Mouse (Mus musculus) thymus, postnatal 10 days (tissue): ENCODE data around the gene Gm10570.

Experiments
- DNase-seq, 2 experiments: peaks; one replicate each; pipeline ENCODE4 v3.0.0; 2021; ENCODE audit warnings: low spot score in 2 of 2

Gene Gm10570

GRCm38 (mm10) chr4:130306796-130307630 is 1.5 kb downstream of the Gm10570 start:
- no peak for DNase-seq

GRCm38 (mm10) chr4:130304746-130305145 is 3.7 kb downstream of the Gm10570 start:
- no peak for DNase-seq

GRCm38 (mm10) chr4:130302285-130302870 is 6.1 kb downstream of the Gm10570 start:
- DNase-seq = no peak

- no peak for DNase-seq
These were observed 8.8 kb downstream of the Gm10570 start for GRCm38 (mm10) chr4:130299629-130300018.

GRCm38 (mm10) chr4:130298877-130299628 is 9.4 kb downstream of the Gm10570 start:
- no peak for DNase-seq

GRCm38 (mm10) chr4:130297123-130297529 is 11.3 kb downstream of the Gm10570 start:
- DNase-seq = no peak

GRCm38 (mm10) chr4:130296243-130296965 is 12.1 kb downstream of the Gm10570 start:
- no peak for DNase-seq

GRCm38 (mm10) chr4:130295047-130295745 is 13.3 kb downstream of the Gm10570 start:
- no peak for DNase-seq

GRCm38 (mm10) chr4:130294513-130294912 is 14.0 kb downstream of the Gm10570 start:
- DNase-seq = no peak

- DNase-seq = peak; percentile 18 to 68
These were observed 16.2 kb downstream of the Gm10570 start for GRCm38 (mm10) chr4:130292271-130292670.

GRCm38 (mm10) chr4:130289824-130290223 is 18.6 kb downstream of the Gm10570 start:
- no peak for DNase-seq

GRCm38 (mm10) chr4:130286531-130286930 is 21.9 kb downstream of the Gm10570 start:
- DNase-seq = no peak

- no peak for DNase-seq
These were observed 24.6 kb downstream of the Gm10570 start for GRCm38 (mm10) chr4:130283826-130284225.

- DNase-seq = no peak
These were observed 25.6 kb downstream of the Gm10570 start for GRCm38 (mm10) chr4:130282856-130283255.

- no peak for DNase-seq
These were observed 29.4 kb downstream of the Gm10570 start, which contains the start of gene Serinc2 for GRCm38 (mm10) chr4:130279105-130279504. Gene Serinc2 (minus strand): TSS chr4:130279205.

- DNase-seq = no peak
These were observed 31.8 kb downstream of the Gm10570 start for GRCm38 (mm10) chr4:130276573-130277176.

- no peak for DNase-seq
These were observed 32.7 kb downstream of the Gm10570 start for GRCm38 (mm10) chr4:130275823-130276105.

GRCm38 (mm10) chr4:130275016-130275822 is 33.3 kb downstream of the Gm10570 start:
- DNase-seq = no peak

GRCm38 (mm10) chr4:130274346-130275015 is 34.0 kb downstream of the Gm10570 start:
- DNase-seq = no peak
